Mouse (Mus musculus) bone marrow, adult 2 months (tissue): ENCODE measurements at regions not wholly inside any gene's neighbourhood (a gene's known extent, or its start where the extent isn't known, plus 50 kb on each side); places are given as distances from the start of the nearest gene placed in this dataset.

Experiments used
- H3K27ac ChIP-seq: fragments of 200-500 bp; 2 replicates; pipeline ENCODE4 v1.5.1; 2012; ENCODE audit warnings: low read depth, mild to moderate bottlenecking, control low read depth, inconsistent platforms, low read length; ENCODE audit not compliant: control insufficient read depth, poor library complexity, insufficient read depth
- H3K4me1 ChIP-seq: fragments of 200-500 bp; 2 replicates; pipeline ENCODE4 v1.6.1; 2011; ENCODE audit warnings: low read length; ENCODE audit not compliant: control insufficient read depth, insufficient read depth
- H3K4me3 ChIP-seq: fragments of 200-500 bp; replicated peaks from 2 replicates; pipeline ENCODE3; 2011; ENCODE audit warnings: mild to moderate bottlenecking, low read depth, low read length, control low read depth; ENCODE audit not compliant: control insufficient read depth
- CTCF ChIP-seq: fragments of 200-500 bp; IDR thresholded peaks from 2 replicates; pipeline ENCODE4 v1.5.1; 2011; ENCODE audit warnings: low read length, control low read depth; ENCODE audit not compliant: control insufficient read depth, insufficient read depth
- POLR2A ChIP-seq: fragments of 200-500 bp; IDR thresholded peaks from 2 replicates; pipeline ENCODE4 v1.6.1; 2011; ENCODE audit warnings: low read depth, mild to moderate bottlenecking, control low read depth, low read length, borderline replicate concordance; ENCODE audit not compliant: control insufficient read depth
- WGBS: fragments of 180-500 bp; shearing (Covaris S2); methylation state at CpG from one replicate; pipeline ENCODE4 v1.1.7; 2018; 5-methylcytosine and 5-hydroxymethylcytosine counted together

GRCm38 (mm10) chr2:21964027-21964605 lies 263.2 kb upstream of the Myo3a start:
- Histone ChIP-seq H3K4me1 (no peaks in the 10 kb centered on the region), H3K27ac (no peak overlapping the region), H3K4me3 (no peak overlapping the region)
- 2% methylated on average over 10 of the region's 10 CpGs for WGBS
- TF ChIP-seq POLR2A = no peak
- no peak for TF ChIP-seq CTCF

DNA sequence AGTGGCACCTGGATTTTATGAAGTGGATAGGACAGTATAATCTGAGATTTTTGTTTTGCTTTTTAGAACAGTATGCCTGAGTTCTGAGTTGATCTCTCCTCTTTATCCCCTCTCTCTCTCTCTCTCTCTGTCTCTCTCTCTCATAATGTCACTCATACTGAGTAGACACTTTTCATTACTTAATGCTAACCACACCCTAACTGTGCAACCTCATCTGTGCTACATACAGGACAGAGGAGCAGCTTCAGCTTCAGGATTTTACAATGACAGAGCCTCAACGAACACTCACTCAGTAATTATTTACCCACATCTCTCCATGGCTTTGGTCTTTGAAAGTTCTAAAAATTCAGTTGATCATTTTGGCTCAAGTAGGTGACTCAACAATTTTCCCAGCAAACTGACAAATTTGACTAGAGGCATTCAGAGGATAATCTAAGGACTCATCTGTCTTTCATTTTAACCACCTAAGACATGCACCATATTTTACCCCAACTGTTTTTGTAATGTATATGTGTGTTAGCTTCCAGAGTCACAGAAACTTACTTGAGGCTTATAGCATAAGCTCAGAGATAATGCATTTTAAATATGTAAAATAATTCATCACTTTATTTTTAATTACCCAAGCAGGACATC lies 256.4 kb upstream of the Myo3a start:
- Histone ChIP-seq H3K4me3 (no peak overlapping the region), H3K27ac (no peak overlapping the region), H3K4me1 (no peaks in the 10 kb centered on the region)
- TF ChIP-seq POLR2A (no peak), CTCF (no peak)
- 30% methylated on average over 1 of the region's 1 CpGs for WGBS

GRCm38 (mm10) chr2:21974599-21974998 lies 252.7 kb upstream of the Myo3a start:
- Histone ChIP-seq H3K4me1 (no peaks in the 10 kb centered on the region), H3K27ac (no peak overlapping the region), H3K4me3 (no peak overlapping the region)
- TF ChIP-seq CTCF = no peak
- TF ChIP-seq POLR2A = no peak
- 62% methylated on average over 3 of the region's 3 CpGs for WGBS

DNA sequence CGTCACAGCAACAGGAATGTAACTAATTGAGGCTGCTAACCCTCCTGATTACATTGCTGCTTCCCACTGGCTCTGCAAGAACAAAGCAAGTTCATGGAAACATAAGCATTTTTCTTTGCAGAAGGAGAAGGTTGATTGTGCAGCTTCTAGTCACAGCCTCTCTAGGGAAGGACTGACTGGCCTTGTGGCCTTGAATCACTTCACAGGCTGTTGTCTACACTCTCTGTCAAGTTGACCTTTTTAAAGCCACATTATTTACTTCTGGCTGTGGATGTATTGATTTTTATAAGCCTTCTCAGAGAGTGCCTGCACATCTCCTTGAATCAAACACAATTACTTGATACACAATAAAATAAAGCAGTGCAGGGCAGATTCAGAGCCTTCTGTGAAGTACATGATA lies 251.8 kb upstream of the Myo3a start:
- Histone ChIP-seq H3K27ac (no peak overlapping the region), H3K4me3 (no peak overlapping the region), H3K4me1 (no peaks in the 10 kb centered on the region)
- WGBS = 50% methylated on average over 1 of the region's 1 CpGs
- TF ChIP-seq CTCF = no peak

GRCm38 (mm10) chr2:21976337-21976736 lies 251.0 kb upstream of the Myo3a start:
- Histone ChIP-seq H3K27ac (no peak overlapping the region), H3K4me1 (no peaks in the 10 kb centered on the region), H3K4me3 (no peak overlapping the region)
- TF ChIP-seq CTCF (no peak), POLR2A (no peak)

DNA sequence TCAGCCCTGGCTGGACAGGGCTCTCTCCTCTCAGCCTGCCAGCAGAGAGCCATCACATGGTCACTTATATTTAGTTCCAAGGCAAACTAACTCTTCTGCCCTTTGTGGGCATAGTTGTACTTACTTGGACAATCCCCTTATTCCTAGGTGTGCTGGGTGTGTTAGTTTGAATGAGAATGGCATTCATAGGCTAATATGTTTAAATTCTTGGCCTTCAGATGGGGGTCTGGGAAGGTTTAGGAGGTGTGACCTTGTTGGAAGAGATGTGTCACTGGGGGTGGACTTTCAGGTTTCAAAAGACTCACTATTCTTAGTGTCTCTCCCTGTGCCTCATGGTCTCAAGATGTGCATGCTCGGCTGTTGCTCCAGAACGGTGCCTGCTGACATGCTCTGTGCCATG lies 250.5 kb upstream of the Myo3a start:
- Histone ChIP-seq H3K4me1 (no peaks in the 10 kb centered on the region), H3K4me3 (no peak overlapping the region), H3K27ac (no peak overlapping the region)
- TF ChIP-seq CTCF (no peak), POLR2A (no peak)
- WGBS = 86% methylated on average over 2 of the region's 2 CpGs

DNA sequence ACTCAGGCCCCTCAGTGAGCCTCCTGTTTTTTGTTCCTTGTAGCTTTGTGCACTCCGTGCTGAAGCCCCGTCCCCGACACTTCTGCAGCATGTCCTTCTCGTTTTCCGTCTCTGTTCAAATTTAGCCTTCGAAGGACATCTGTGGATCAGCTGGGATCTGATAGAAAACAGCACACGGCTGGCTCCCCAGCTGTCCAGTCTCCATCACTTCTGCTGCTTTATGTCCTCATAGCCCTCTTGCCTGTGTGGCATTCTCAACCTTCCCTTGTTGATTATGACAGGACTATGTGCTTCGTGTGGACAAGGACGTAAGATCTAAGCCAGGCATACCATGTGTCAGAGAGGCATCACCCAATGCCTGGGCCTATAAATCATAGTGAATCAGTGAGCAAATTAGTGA lies 247.1 kb upstream of the Myo3a start:
- no peak overlapping the region for H3K27ac ChIP-seq
- no peaks in the 10 kb centered on the region for H3K4me1 ChIP-seq
- TF ChIP-seq CTCF (no peak), POLR2A (no peak)
- no peak overlapping the region for H3K4me3 ChIP-seq
- 90% methylated on average over 9 of the region's 9 CpGs for WGBS

- Histone ChIP-seq H3K27ac (no peak overlapping the region), H3K4me3 (no peak overlapping the region), H3K4me1 (no peaks in the 10 kb centered on the region)
- 82% methylated on average over 2 of the region's 2 CpGs for WGBS
- TF ChIP-seq CTCF (no peak), POLR2A (no peak)
These were observed 202.9 kb upstream of the Myo3a start for GRCm38 (mm10) chr2:22024438-22024837.

DNA sequence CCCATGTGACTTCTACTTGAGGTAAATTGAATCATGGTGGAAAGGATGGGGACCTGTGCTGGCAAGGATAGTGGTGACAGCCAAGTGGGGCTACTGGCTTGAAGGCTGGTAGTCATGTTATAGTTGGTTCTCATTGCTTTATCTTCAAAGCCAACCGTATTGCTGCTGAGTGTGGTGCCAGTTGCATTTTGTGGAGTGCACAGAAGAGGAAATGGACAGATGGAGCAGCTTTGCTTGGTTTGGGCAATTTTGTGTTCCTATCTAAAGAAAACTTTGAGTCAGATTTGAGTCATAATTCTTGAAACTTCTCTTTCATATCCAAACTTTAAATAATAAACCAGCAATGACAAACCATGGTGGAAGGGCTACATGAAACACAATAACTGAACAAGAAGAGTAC lies 200.5 kb upstream of the Myo3a start:
- no peak for TF ChIP-seq CTCF
- TF ChIP-seq POLR2A = no peak
- WGBS = 61% methylated on average over 1 of the region's 1 CpGs
- Histone ChIP-seq H3K4me3 (no peak overlapping the region), H3K4me1 (no peaks in the 10 kb centered on the region), H3K27ac (no peak overlapping the region)
